Mouse (Mus musculus): ENCODE data around the gene Hba-a2.

- TF ChIP-seq POLR2A (IDR thresholded peaks at IDR 0.05; ENCODE audit: borderline replicate concordance, low read depth, low read length) (peak; percentile 58; the same call in 1 of the 2 replicates), CTCF (IDR thresholded peaks at IDR 0.05; ENCODE audit: low read depth, low read length) (no peak)
Observed at GRCm38 (mm10) chr11:32267188-32267884, 29.0 kb upstream of the Hba-a2 start, which contains the start of gene Nprl3.
